Mouse (Mus musculus): ENCODE results near the gene Plxnd1. TPM values are rescaled to one million over a fixed set of nuclear protein-coding genes. Genes with fewer than 3 reads are reported as not detected.

Gene Plxnd1
- 82.4 and 166 TPM in 2 replicates for total RNA-seq (2014; rRNA removed; ENCODE audit: low replicate concordance)
- polyA plus RNA-seq (2015; fragmentation: Nextera tagmentation; extraction: Ambion mirVana): 28.1 and 37.7 TPM in 2 replicates

GRCm38 (mm10) chr6:115994877-115995520 is at the start of gene Plxnd1:
Gene Plxnd1, minus strand, starts transcription at chr6:115995005.
- WGBS: 4% methylated on average over 33 of the region's 51 CpGs
- no peak for TF ChIP-seq CTCF (IDR thresholded peaks at IDR 0.05; ENCODE audit: low read depth)
- TF ChIP-seq EP300 (IDR thresholded peaks at IDR 0.05; ENCODE audit: low read depth): no peak
- peak within 1 kb of the TSS; percentile 83 for H3K27ac ChIP-seq (ENCODE audit: low read depth)
- peak within 1 kb of the TSS; percentile 65 for H3K4me3 ChIP-seq (ENCODE audit: low read depth, low read length)
- H3K9me3 ChIP-seq (replicated peaks; ENCODE audit: control insufficient read depth, low read length): peaks cover 11% of the 10 kb centered on the region
- H3K9ac ChIP-seq (replicated peaks; ENCODE audit: low read depth, low read length): peak within 1 kb of the TSS; percentile 71
- H3K36me3 ChIP-seq (replicated peaks; ENCODE audit: control insufficient read depth, insufficient read depth, low read length): no peaks in the 10 kb centered on the region; the same call in 1 of the 2 replicates
- H3K27me3 ChIP-seq (ENCODE audit: control insufficient read depth, insufficient read depth, low read length): peaks cover 26% of the 10 kb centered on the region
- ATAC-seq (ENCODE audit: insufficient read depth, low read depth): peak; percentile 77
- H3K4me2 ChIP-seq (ENCODE audit: low read depth, low read length): peak within 1 kb of the TSS; percentile 64
- DNase-seq (ENCODE audit: low spot score): peak; percentile 76
- peaks cover 5% of the 10 kb centered on the region; the same call in 1 of the 2 replicates for H3K4me1 ChIP-seq (ENCODE audit: control insufficient read depth, insufficient read depth)

- no peak overlapping the region for H3K9ac ChIP-seq (replicated peaks; ENCODE audit: low read depth, low read length)
- H3K4me3 ChIP-seq (ENCODE audit: low read depth, low read length): no peak overlapping the region
- TF ChIP-seq CTCF (IDR thresholded peaks at IDR 0.05; ENCODE audit: low read depth) (no peak), EP300 (IDR thresholded peaks at IDR 0.05; ENCODE audit: low read depth) (no peak)
- peaks cover 27% of the 10 kb centered on the region for H3K4me1 ChIP-seq (ENCODE audit: control insufficient read depth, insufficient read depth)
- DNase-seq (ENCODE audit: low spot score) (peak; percentile 49), ATAC-seq (ENCODE audit: insufficient read depth, low read depth) (0 out of 2 replicates have a peak, but pooled peaks have one; percentile 17)
- H3K9me3 ChIP-seq (replicated peaks; ENCODE audit: control insufficient read depth, low read length): peaks cover 4% of the 10 kb centered on the region
- H3K27me3 ChIP-seq (ENCODE audit: control insufficient read depth, insufficient read depth, low read length): no peaks in the 10 kb centered on the region
- peaks cover 8% of the 10 kb centered on the region; the same call in 1 of the 2 replicates for H3K36me3 ChIP-seq (replicated peaks; ENCODE audit: control insufficient read depth, insufficient read depth, low read length)
- 25% methylated on average over 2 of the region's 2 CpGs for WGBS
- peak overlapping the region; percentile 80 for H3K27ac ChIP-seq (ENCODE audit: low read depth)
- no peak overlapping the region; the same call in 1 of the 2 replicates for H3K4me2 ChIP-seq (ENCODE audit: low read depth, low read length)
Measured at GRCm38 (mm10) chr6:116044039-116044438, 49.2 kb upstream of the Plxnd1 start.

- H3K9ac ChIP-seq (replicated peaks; ENCODE audit: low read depth, low read length): no peak overlapping the region
- H3K36me3 ChIP-seq (replicated peaks; ENCODE audit: control insufficient read depth, insufficient read depth, low read length): peaks cover 4% of the 10 kb centered on the region; the same call in 1 of the 2 replicates
- ATAC-seq (ENCODE audit: insufficient read depth, low read depth) (no peak), DNase-seq (ENCODE audit: low spot score) (no peak)
- H3K4me3 ChIP-seq (ENCODE audit: low read depth, low read length): no peak overlapping the region
- TF ChIP-seq EP300 (IDR thresholded peaks at IDR 0.05; ENCODE audit: low read depth) (no peak), CTCF (IDR thresholded peaks at IDR 0.05; ENCODE audit: low read depth) (no peak)
- H3K4me1 ChIP-seq (ENCODE audit: control insufficient read depth, insufficient read depth): peaks cover 2% of the 10 kb centered on the region; the same call in 1 of the 2 replicates
- no peaks in the 10 kb centered on the region for H3K27me3 ChIP-seq (ENCODE audit: control insufficient read depth, insufficient read depth, low read length)
- no peak overlapping the region for H3K27ac ChIP-seq (ENCODE audit: low read depth)
- WGBS: 56% methylated on average over 2 of the region's 2 CpGs
- H3K4me2 ChIP-seq (ENCODE audit: low read depth, low read length): no peak overlapping the region
- H3K9me3 ChIP-seq (replicated peaks; ENCODE audit: control insufficient read depth, low read length): peaks cover 4% of the 10 kb centered on the region
Measured at GRCm38 (mm10) chr6:116038222-116038621, 43.4 kb upstream of the Plxnd1 start.

GRCm38 (mm10) chr6:116037281-116037831 is 42.6 kb upstream of the Plxnd1 start:
- Histone ChIP-seq H3K27ac (ENCODE audit: low read depth) (no peak overlapping the region), H3K9me3 (replicated peaks; ENCODE audit: control insufficient read depth, low read length) (no peaks in the 10 kb centered on the region), H3K4me1 (ENCODE audit: control insufficient read depth, insufficient read depth) (peaks cover 2% of the 10 kb centered on the region; the same call in 1 of the 2 replicates), H3K4me3 (ENCODE audit: low read depth, low read length) (no peak overlapping the region), H3K36me3 (replicated peaks; ENCODE audit: control insufficient read depth, insufficient read depth, low read length) (no peaks in the 10 kb centered on the region), H3K4me2 (ENCODE audit: low read depth, low read length) (no peak overlapping the region), H3K9ac (replicated peaks; ENCODE audit: low read depth, low read length) (no peak overlapping the region), H3K27me3 (ENCODE audit: control insufficient read depth, insufficient read depth, low read length) (no peaks in the 10 kb centered on the region)
- no peak for TF ChIP-seq CTCF (IDR thresholded peaks at IDR 0.05; ENCODE audit: low read depth)
- no peak for TF ChIP-seq EP300 (IDR thresholded peaks at IDR 0.05; ENCODE audit: low read depth)
- ATAC-seq (ENCODE audit: insufficient read depth, low read depth) (no peak), DNase-seq (ENCODE audit: low spot score) (no peak)
- 79% methylated on average over 5 of the region's 5 CpGs for WGBS

GRCm38 (mm10) chr6:116036555-116036954 is 41.8 kb upstream of the Plxnd1 start:
- 90% methylated on average over 2 of the region's 2 CpGs for WGBS
- Histone ChIP-seq H3K9me3 (replicated peaks; ENCODE audit: control insufficient read depth, low read length) (no peaks in the 10 kb centered on the region), H3K4me3 (ENCODE audit: low read depth, low read length) (no peak overlapping the region), H3K9ac (replicated peaks; ENCODE audit: low read depth, low read length) (no peak overlapping the region), H3K27me3 (ENCODE audit: control insufficient read depth, insufficient read depth, low read length) (no peaks in the 10 kb centered on the region), H3K27ac (ENCODE audit: low read depth) (no peak overlapping the region), H3K4me1 (ENCODE audit: control insufficient read depth, insufficient read depth) (peaks cover 2% of the 10 kb centered on the region; the same call in 1 of the 2 replicates), H3K4me2 (ENCODE audit: low read depth, low read length) (no peak overlapping the region), H3K36me3 (replicated peaks; ENCODE audit: control insufficient read depth, insufficient read depth, low read length) (no peaks in the 10 kb centered on the region)
- no peak for ATAC-seq (ENCODE audit: insufficient read depth, low read depth)
- no peak for DNase-seq (ENCODE audit: low spot score)
- no peak for TF ChIP-seq CTCF (IDR thresholded peaks at IDR 0.05; ENCODE audit: low read depth)
- no peak for TF ChIP-seq EP300 (IDR thresholded peaks at IDR 0.05; ENCODE audit: low read depth)

Data from heart, postnatal 0 days (tissue).